Mouse (Mus musculus) MEL (cell line): ENCODE measurements around the gene Tent4b. TPM values are rescaled to one million over a fixed set of nuclear protein-coding genes. Genes with fewer than 3 reads are reported as not detected.

Source experiments
- DNase-seq: peaks from one replicate; pipeline ENCODE4 v3.0.0; 2011; ENCODE audit warnings: low read depth, low spot score
- H3K27ac ChIP-seq: 2 replicates; pipeline ENCODE4 v1.5.1; 2012; ENCODE audit warnings: low read depth, mild to moderate bottlenecking, control low read depth, low read length, moderate library complexity; ENCODE audit not compliant: control insufficient read depth
- H3K27me3 ChIP-seq, 2 experiments: fragments of 150-350 bp in 1 of 2; sonication (generic) in 1 of 2; 2 replicates each; pipeline ENCODE4 v1.6.1; 2012; ENCODE audit warnings: low read length in 2 of 2, mild to moderate bottlenecking in 2 of 2, improper control_type of control experiment in 1 of 2, moderate library complexity in 1 of 2; ENCODE audit not compliant: insufficient read depth in 2 of 2, control insufficient read depth in 1 of 2
- H3K36me3 ChIP-seq, 2 experiments: 2 replicates each; pipeline ENCODE4 v1.6.1; 2012 to 2014; ENCODE audit warnings: low read length in 2 of 2, improper control_type of control experiment in 1 of 2, inconsistent platforms in 1 of 2, mild to moderate bottlenecking in 1 of 2; ENCODE audit not compliant: insufficient read depth in 2 of 2, control insufficient read depth in 1 of 2
- H3K4me1 ChIP-seq, 2 experiments: fragments of 150-350 bp in 1 of 2; sonication (generic) in 1 of 2; 2 replicates each; pipeline ENCODE4 v1.6.1; 2012; ENCODE audit warnings: low read length in 2 of 2, improper control_type of control experiment in 1 of 2, mild to moderate bottlenecking in 1 of 2; ENCODE audit not compliant: insufficient read depth in 2 of 2, control insufficient read depth in 1 of 2
- H3K4me3 ChIP-seq, 2 experiments: fragments of 150-350 bp in 1 of 2; sonication (generic) in 1 of 2; 2 replicates each; pipeline ENCODE4 v1.5.1; 2012; ENCODE audit warnings: low read depth in 2 of 2, low read length in 2 of 2, mild to moderate bottlenecking in 2 of 2, moderate library complexity in 2 of 2, control low read depth in 1 of 2, improper control_type of control experiment in 1 of 2; ENCODE audit not compliant: control insufficient read depth in 1 of 2, insufficient read depth in 1 of 2
- H3K79me2 ChIP-seq: 2 replicates; pipeline ENCODE4 v1.6.1; 2012; ENCODE audit warnings: mild to moderate bottlenecking, low read length, moderate library complexity; ENCODE audit not compliant: control insufficient read depth, poor library complexity, insufficient read depth
- H3K9ac ChIP-seq: 2 replicates; pipeline ENCODE4 v1.6.1; 2012; ENCODE audit warnings: low read depth, mild to moderate bottlenecking, control low read depth, low read length, moderate library complexity; ENCODE audit not compliant: control insufficient read depth, poor library complexity, severe bottlenecking
- H3K9me3 ChIP-seq: fragments of 150-350 bp; sonication (generic); replicated peaks from 2 replicates; pipeline ENCODE4 v1.6.1; 2012; ENCODE audit warnings: mild to moderate bottlenecking, low read length, improper control_type of control experiment, moderate library complexity; ENCODE audit not compliant: insufficient read depth
- CTCF ChIP-seq, 3 experiments: IDR thresholded peaks in 2 of 3; conservative IDR thresholded peaks in 1 of 3; 2 replicates each; pipeline ENCODE4 v1.5.1; 2011 to 2012; ENCODE audit warnings: low read length in 3 of 3, low read depth in 2 of 3, mild to moderate bottlenecking in 2 of 3, improper control_type of control experiment in 1 of 3, inconsistent platforms in 1 of 3, mixed read lengths in 1 of 3, moderate library complexity in 1 of 3; ENCODE audit not compliant: control insufficient read depth in 1 of 3, insufficient read depth in 1 of 3, poor library complexity in 1 of 3, severe bottlenecking in 1 of 3
- ETS1 ChIP-seq: IDR thresholded peaks from 2 replicates; pipeline ENCODE4 v1.6.1; 2012; ENCODE audit warnings: low read depth, mild to moderate bottlenecking, inconsistent platforms, low read length, improper control_type of control experiment, moderate library complexity
- GATA1 ChIP-seq: IDR thresholded peaks from 2 replicates; pipeline ENCODE4 v1.6.1; 2011; ENCODE audit warnings: low read depth, low read length, improper control_type of control experiment
- KAT2A ChIP-seq: conservative IDR thresholded peaks from 2 replicates; pipeline ENCODE4 v1.6.1; 2012; ENCODE audit warnings: low read depth, low read length, improper control_type of control experiment, inconsistent platforms
- MAFK ChIP-seq: IDR thresholded peaks from 2 replicates; pipeline ENCODE4 v1.6.1; 2011; ENCODE audit warnings: low read depth, mild to moderate bottlenecking, low read length, improper control_type of control experiment, borderline replicate concordance
- MAX ChIP-seq: IDR thresholded peaks from 2 replicates; pipeline ENCODE4 v1.6.1; 2011; ENCODE audit warnings: low read length, improper control_type of control experiment
- POLR2AphosphoS2 ChIP-seq: IDR thresholded peaks from 2 replicates; pipeline ENCODE4 v1.6.1; 2011; ENCODE audit warnings: low read length, improper control_type of control experiment
- POLR2AphosphoS5 ChIP-seq: IDR thresholded peaks from 2 replicates; pipeline ENCODE4 v1.6.1; 2012; ENCODE audit warnings: low read depth, borderline replicate concordance, mild to moderate bottlenecking, inconsistent platforms, low read length, moderate library complexity, mixed read lengths
- RAD21 ChIP-seq: IDR thresholded peaks from 2 replicates; pipeline ENCODE4 v1.6.1; 2011; ENCODE audit warnings: mild to moderate bottlenecking, low read depth, low read length, improper control_type of control experiment
- SIN3A ChIP-seq: IDR thresholded peaks from 2 replicates; pipeline ENCODE4 v1.6.1; 2012; ENCODE audit warnings: low read length, improper control_type of control experiment, inconsistent platforms
- SMC3 ChIP-seq: IDR thresholded peaks from 2 replicates; pipeline ENCODE4 v1.6.1; 2011; ENCODE audit warnings: low read depth, low read length, improper control_type of control experiment
- USF2 ChIP-seq, 2 experiments: IDR thresholded peaks; 2 replicates each; pipeline ENCODE4 v1.6.1; 2011 to 2012; ENCODE audit warnings: improper control_type of control experiment in 2 of 2, low read length in 2 of 2, borderline replicate concordance in 1 of 2, inconsistent platforms in 1 of 2, low read depth in 1 of 2, mild to moderate bottlenecking in 1 of 2; ENCODE audit not compliant: insufficient read depth in 1 of 2
- ZC3H11A ChIP-seq: IDR thresholded peaks from 2 replicates; pipeline ENCODE4 v1.6.1; 2012; ENCODE audit warnings: low read depth, mild to moderate bottlenecking, inconsistent platforms, low read length, improper control_type of control experiment
- ZKSCAN1 ChIP-seq: IDR thresholded peaks from 2 replicates; pipeline ENCODE4 v1.6.1; 2012; ENCODE audit warnings: low read depth, mild to moderate bottlenecking, inconsistent platforms, low read length, improper control_type of control experiment, moderate library complexity
- ZNF384 ChIP-seq: IDR thresholded peaks from 2 replicates; pipeline ENCODE4 v1.6.1; 2012; ENCODE audit warnings: low read depth, mild to moderate bottlenecking, inconsistent platforms, low read length, improper control_type of control experiment
- polyA plus RNA-seq, 2 experiments: library from polyadenylated mRNA; stranded (reverse) in 1 of 2; unstranded in 1 of 2; fragments of >175 nt in 1 of 2; fragments of >200 nt in 1 of 2; gene quantifications; 2 replicates each; pipeline versions ENCODE4 v1.2.1 to v1.2.4; 2012; ENCODE audit warnings: low replicate concordance in 2 of 2, low read depth in 1 of 2; ENCODE audit not compliant: insufficient read length in 2 of 2, insufficient read depth in 1 of 2, missing spikeins in 1 of 2
- total RNA-seq: library from RNA; depleted of rRNA; stranded (reverse); fragments of 300-350 nt; gene quantifications from 2 replicates; pipeline ENCODE4 v1.2.3, GENCODE M21; 2012

Tent4b gene
- total and polyA plus RNA-seq, 3 experiments, result 25.9 to 45.3 TPM; not detected in 1

DNA sequence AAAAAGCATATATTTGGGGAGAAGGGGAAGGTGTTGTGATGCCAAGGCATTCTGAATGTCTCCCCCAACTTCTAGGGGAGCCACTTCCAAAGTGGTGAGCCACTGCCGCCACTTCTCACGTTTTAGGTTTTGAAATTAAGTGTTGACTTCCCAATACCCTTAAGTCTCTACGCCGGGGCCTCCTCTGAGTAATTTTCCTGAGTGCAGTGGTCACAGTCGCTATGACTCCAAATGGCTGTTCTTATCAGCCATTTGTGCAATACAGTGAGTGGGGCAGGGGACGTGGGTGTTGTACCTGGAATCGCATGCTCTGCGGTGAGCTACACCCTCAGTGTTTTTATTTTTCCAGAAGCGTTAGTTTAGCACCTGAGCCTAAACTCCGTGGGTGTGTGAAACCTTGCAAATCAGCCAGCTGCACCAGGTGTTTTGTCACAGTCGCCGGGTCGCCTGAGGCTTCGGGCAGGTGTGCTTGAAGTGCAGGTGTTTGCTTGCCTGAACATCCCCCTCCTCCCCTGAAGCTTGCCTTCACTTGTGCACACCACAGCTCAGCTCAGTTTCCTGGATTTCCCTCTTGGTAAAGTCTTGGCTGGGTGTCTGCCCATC lies 67.9 kb downstream of the Tent4b start:
- no peak overlapping the region for H3K4me3 ChIP-seq
- H3K4me1 ChIP-seq, result no peaks in the 10 kb centered on the region; a peak in 1 of 4 replicates
- no peak for TF ChIP-seq SIN3A
- H3K36me3 ChIP-seq, result no peaks in the 10 kb centered on the region
- H3K79me2 ChIP-seq, result no peaks in the 10 kb centered on the region
- H3K27ac ChIP-seq, result no peak overlapping the region
- DNase-seq, result no peak
- H3K27me3 ChIP-seq, result no peaks in the 10 kb centered on the region
- H3K9me3 ChIP-seq, result no peaks in the 10 kb centered on the region
- no peak overlapping the region for H3K9ac ChIP-seq

DNA sequence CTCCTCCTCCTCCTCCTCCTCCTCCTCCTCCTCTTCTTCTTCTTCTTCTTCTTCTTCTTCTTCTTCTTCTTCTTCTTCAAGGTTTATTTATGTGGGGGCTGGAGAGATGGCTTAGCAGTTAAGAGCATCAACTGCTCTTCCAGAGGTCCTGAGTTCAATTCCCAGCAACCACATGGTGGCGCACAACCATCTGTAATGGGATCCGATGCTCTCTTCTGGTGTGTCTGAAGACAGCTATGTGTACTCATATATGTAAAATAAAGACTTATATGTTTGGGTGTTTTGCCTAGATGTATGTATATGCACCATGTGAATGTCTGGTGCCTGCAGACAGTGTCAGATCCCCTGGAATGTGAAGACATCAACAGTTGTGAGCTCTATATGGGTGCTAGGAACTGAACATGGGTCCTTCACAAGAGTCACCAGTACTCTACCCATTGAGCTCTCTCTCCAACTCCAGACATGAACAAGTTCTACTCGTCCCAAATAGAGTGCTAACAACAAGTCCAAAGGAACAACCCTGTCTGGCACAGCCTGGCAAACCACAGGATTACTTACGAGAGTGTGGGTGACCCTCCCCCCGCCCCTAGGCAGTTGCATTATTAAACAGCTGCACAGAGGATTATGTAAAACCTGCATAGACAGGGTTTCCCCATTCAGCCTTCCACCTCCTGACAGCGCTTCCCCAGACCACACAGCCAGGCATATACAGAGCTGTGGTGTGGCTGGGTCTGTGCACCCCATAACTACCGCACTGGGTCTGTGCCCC lies 70.3 kb downstream of the Tent4b start:
- no peak for TF ChIP-seq GATA1
- no peak for TF ChIP-seq KAT2A
- TF ChIP-seq SIN3A, result 0 out of 2 replicates have a peak, but pooled peaks have one; percentile 19
- TF ChIP-seq MAX, result no peak
- TF ChIP-seq USF2 (IDR thresholded peaks at IDR 0.05; ENCODE audit: borderline replicate concordance in 1 of 2, insufficient read depth in 1 of 2, low read depth in 1 of 2, low read length in 2 of 2), result no peak
- TF ChIP-seq CTCF (IDR thresholded peaks at IDR 0.05 in 2 of 3, conservative IDR thresholded peaks at IDR 0.05 in 1 of 3; ENCODE audit: control insufficient read depth in 1 of 3, insufficient read depth in 1 of 3, low read depth in 2 of 3, low read length in 3 of 3, poor library complexity in 1 of 3, severe bottlenecking in 1 of 3), result peak; percentile 45 to 66 (median 53); a peak in 5 of 6 replicates
- no peak for TF ChIP-seq MAFK
- TF ChIP-seq ZKSCAN1, result no peak
- TF ChIP-seq SMC3, result peak; percentile 81
- no peak for TF ChIP-seq ETS1
- TF ChIP-seq ZNF384, result no peak
- TF ChIP-seq ZC3H11A, result peak; percentile 81
- peak; percentile 70 for TF ChIP-seq RAD21
- TF ChIP-seq POLR2AphosphoS5, result no peak
- TF ChIP-seq POLR2AphosphoS2, result no peak
- TF ChIP-seq, all 39 proteins: peak for 5
- H3K9ac ChIP-seq, result no peak overlapping the region
- DNase-seq, result peak; percentile 42
- H3K9me3 ChIP-seq, result no peaks in the 10 kb centered on the region
- H3K27ac ChIP-seq, result no peak overlapping the region
- H3K79me2 ChIP-seq, result peaks cover 15% of the 10 kb centered on the region
- H3K4me1 ChIP-seq, result peaks cover 4 to 11% of the 10 kb centered on the region in 2 experiments
- no peaks in the 10 kb centered on the region for H3K27me3 ChIP-seq
- no peak overlapping the region for H3K4me3 ChIP-seq
- peaks cover 0 to 9% of the 10 kb centered on the region in 2 experiments; a peak in 2 of 4 replicates for H3K36me3 ChIP-seq
